Mouse (Mus musculus) heart, adult 2 months (tissue): ENCODE results near the gene Ildr1. TPM values are rescaled to one million over a fixed set of nuclear protein-coding genes. Genes with fewer than 3 reads are reported as not detected.

Source experiments
- DNase-seq, 2 experiments: peaks; one replicate each; pipeline ENCODE4 v3.0.0; 2021
- H3K27ac ChIP-seq: fragments of 200-600 bp; 2 replicates; pipeline ENCODE4 v1.8.1; 2022
- H3K27me3 ChIP-seq: fragments of 200-500 bp; 2 replicates; pipeline ENCODE4 v1.6.1; 2012; ENCODE audit warnings: mild to moderate bottlenecking, low read length, inconsistent platforms, mixed read lengths; ENCODE audit not compliant: control insufficient read depth, insufficient read depth
- H3K36me3 ChIP-seq: fragments of 200-500 bp; 2 replicates; pipeline ENCODE4 v1.6.1; 2012; ENCODE audit warnings: low read length, inconsistent platforms; ENCODE audit not compliant: control insufficient read depth, insufficient read depth
- H3K4me1 ChIP-seq: fragments of 200-500 bp; 2 replicates; pipeline ENCODE4 v1.6.1; 2011; ENCODE audit warnings: low read length; ENCODE audit not compliant: control insufficient read depth, insufficient read depth
- H3K4me3 ChIP-seq: fragments of 200-600 bp; 2 replicates; pipeline ENCODE4 v1.8.1; 2022
- H3K79me2 ChIP-seq: fragments of 200-500 bp; replicated peaks from 2 replicates; pipeline ENCODE4 v1.6.1; 2012; ENCODE audit warnings: mild to moderate bottlenecking, inconsistent platforms, low read length, moderate library complexity, mixed read lengths; ENCODE audit not compliant: control insufficient read depth, insufficient read depth
- H3K9ac ChIP-seq: fragments of 200-500 bp; 2 replicates; pipeline ENCODE4 v1.6.1; 2012; ENCODE audit warnings: low read depth, mild to moderate bottlenecking, control low read depth, inconsistent platforms, low read length, mixed read lengths
- CTCF ChIP-seq: fragments of 200-600 bp; IDR thresholded peaks from 2 replicates; pipeline ENCODE4 v1.8.1; 2022; ENCODE audit warnings: antibody characterized with exemption, mild to moderate bottlenecking, moderate library complexity
- EP300 ChIP-seq: fragments of 200-500 bp; IDR thresholded peaks from 2 replicates; pipeline ENCODE4 v1.6.1; 2011; ENCODE audit warnings: low read depth, low read length, control low read depth; ENCODE audit not compliant: insufficient read depth
- POLR2A ChIP-seq: fragments of 200-500 bp; IDR thresholded peaks from 2 replicates; pipeline ENCODE4 v1.6.1; 2011; ENCODE audit warnings: mild to moderate bottlenecking, low read depth, low read length, control low read depth; ENCODE audit not compliant: insufficient read depth
- WGBS: fragments of 180-500 bp; shearing (Covaris S2); methylation state at CpG from one replicate; pipeline ENCODE4 v1.1.7; 2018; 5-methylcytosine and 5-hydroxymethylcytosine counted together
- intact Hi-C: fragments of 180-260 bp; cut with DNase I; formaldehyde crosslinking; loops from one replicate; pipeline ENCODE4 v1.15.1; 2025
- polyA plus RNA-seq: library from polyadenylated mRNA; depleted of rRNA; stranded (reverse); fragments of >200 nt; gene quantifications from 2 replicates; pipeline ENCODE4 v1.2.3, GENCODE M21; 2012
- total RNA-seq, 2 experiments: library from RNA; stranded (reverse); gene quantifications; 2 replicates each; pipeline ENCODE4 v1.2.3; 2021

Ildr1 gene
- total and polyA plus RNA-seq, 3 experiments, result 0.86 TPM; not detected in 2

GRCm38 (mm10) chr16:36735421-36735820, 41.6 kb downstream of the Ildr1 start:
- Histone ChIP-seq H3K4me3 (no peak overlapping the region), H3K4me1 (no peaks in the 10 kb centered on the region), H3K79me2 (no peaks in the 10 kb centered on the region), H3K27me3 (0 out of 2 replicates have a peak, but pooled peaks cover 2% of the 10 kb centered on the region), H3K27ac (no peak overlapping the region), H3K9ac (no peak overlapping the region), H3K36me3 (no peaks in the 10 kb centered on the region)
- WGBS, result 82% methylated on average over 3 of the region's 3 CpGs
- no peak for DNase-seq
- no peak for TF ChIP-seq EP300
- no peak for TF ChIP-seq POLR2A
- no peak for TF ChIP-seq CTCF
- intact Hi-C loops, result no loop called here

GRCm38 (mm10) chr16:36739404-36739930, 45.7 kb downstream of the Ildr1 start:
- Histone ChIP-seq H3K27me3 (0 out of 2 replicates have a peak, but pooled peaks cover 2% of the 10 kb centered on the region), H3K4me1 (no peaks in the 10 kb centered on the region)

GRCm38 (mm10) chr16:36743580-36743979, 49.8 kb downstream of the Ildr1 start:
- Histone ChIP-seq H3K79me2 (no peaks in the 10 kb centered on the region), H3K9ac (no peak overlapping the region), H3K36me3 (no peaks in the 10 kb centered on the region), H3K4me3 (no peak overlapping the region), H3K4me1 (no peaks in the 10 kb centered on the region; the same call in 1 of the 2 replicates), H3K27ac (no peak overlapping the region), H3K27me3 (no peaks in the 10 kb centered on the region)
- WGBS, result 85% methylated on average over 8 of the region's 8 CpGs
- no peak for DNase-seq
- intact Hi-C loops, result no loop called here
- TF ChIP-seq EP300 (no peak), CTCF (no peak), POLR2A (no peak)

More at GRCm38 (mm10) chr16:36739404-36739930, 45.7 kb downstream of the Ildr1 start:
- intact Hi-C loops, result no loop called here
- no peak for DNase-seq
- Histone ChIP-seq H3K27ac (no peak overlapping the region), H3K9ac (no peak overlapping the region), H3K4me3 (no peak overlapping the region), H3K79me2 (no peaks in the 10 kb centered on the region), H3K36me3 (no peaks in the 10 kb centered on the region)
- WGBS, result 51% methylated on average over 4 of the region's 4 CpGs
- TF ChIP-seq CTCF (no peak), EP300 (no peak), POLR2A (no peak)

- Histone ChIP-seq H3K9ac (no peak overlapping the region), H3K27ac (no peak overlapping the region), H3K4me1 (no peaks in the 10 kb centered on the region; the same call in 1 of the 2 replicates), H3K36me3 (no peaks in the 10 kb centered on the region), H3K79me2 (no peaks in the 10 kb centered on the region), H3K27me3 (no peaks in the 10 kb centered on the region), H3K4me3 (no peak overlapping the region)
- no peak for TF ChIP-seq CTCF
- no peak for TF ChIP-seq POLR2A
- TF ChIP-seq EP300, result no peak
- no peak for DNase-seq
- intact Hi-C loops, result no loop called here
- WGBS, result 74% methylated on average over 4 of the region's 4 CpGs
Observed at GRCm38 (mm10) chr16:36747068-36747467, 53.3 kb downstream of the Ildr1 start.

GRCm38 (mm10) chr16:36747767-36748166, 54.0 kb downstream of the Ildr1 start:
- Histone ChIP-seq H3K9ac (no peak overlapping the region), H3K79me2 (no peaks in the 10 kb centered on the region), H3K27me3 (no peaks in the 10 kb centered on the region), H3K27ac (no peak overlapping the region), H3K4me3 (no peak overlapping the region), H3K4me1 (no peaks in the 10 kb centered on the region; the same call in 1 of the 2 replicates), H3K36me3 (no peaks in the 10 kb centered on the region)
- 37% methylated on average over 2 of the region's 2 CpGs for WGBS
- intact Hi-C loops, result no loop called here
- no peak for DNase-seq
- TF ChIP-seq EP300 (no peak), CTCF (no peak), POLR2A (no peak)

- H3K36me3 ChIP-seq, result no peaks in the 10 kb centered on the region
- intact Hi-C loops, result no loop called here
- no peaks in the 10 kb centered on the region for H3K27me3 ChIP-seq
- H3K4me3 ChIP-seq, result no peak overlapping the region
- no peaks in the 10 kb centered on the region for H3K79me2 ChIP-seq
- TF ChIP-seq CTCF (no peak), POLR2A (no peak), EP300 (no peak)
- no peak overlapping the region for H3K9ac ChIP-seq
- H3K27ac ChIP-seq, result no peak overlapping the region
- no peaks in the 10 kb centered on the region; the same call in 1 of the 2 replicates for H3K4me1 ChIP-seq
- WGBS, result 73% methylated on average over 3 of the region's 3 CpGs
- DNase-seq, result no peak
Observed at GRCm38 (mm10) chr16:36751979-36752378, 58.2 kb downstream of the Ildr1 start.
